Mouse (Mus musculus) ES-E14 (cell line): ENCODE measurements at regions not wholly inside any gene's neighbourhood (a gene's known extent, or its start where the extent isn't known, plus 50 kb on each side); places are given as distances from the start of the nearest gene placed in this dataset.

Experiments
- DNase-seq: peaks from one replicate; pipeline ENCODE4 v3.0.0-alpha.2; 2013; ENCODE audit warnings: low read depth, low spot score
- H3K27ac ChIP-seq: 2 replicates; pipeline ENCODE4 v1.5.1; 2012; ENCODE audit warnings: low read depth, mild to moderate bottlenecking, low read length, moderate library complexity, mixed read lengths; ENCODE audit not compliant: poor library complexity, insufficient read depth, severe bottlenecking
- H3K36me3 ChIP-seq: 2 replicates; pipeline ENCODE4 v1.6.1; 2012; ENCODE audit warnings: mild to moderate bottlenecking, low read length, moderate library complexity, mixed read lengths; ENCODE audit not compliant: control insufficient read depth, poor library complexity, insufficient read depth, severe bottlenecking
- H3K4me1 ChIP-seq, 2 experiments: fragments of 150-350 bp in 1 of 2; sonication (generic) in 1 of 2; 2 replicates each; pipeline ENCODE4 v1.6.1; 2012; ENCODE audit warnings: low read length in 2 of 2, mild to moderate bottlenecking in 1 of 2, mixed read lengths in 1 of 2; ENCODE audit not compliant: control insufficient read depth in 2 of 2, insufficient read depth in 2 of 2, poor library complexity in 1 of 2
- H3K4me3 ChIP-seq, 2 experiments: fragments of 150-350 bp in 1 of 2; sonication (generic) in 1 of 2; 2 replicates each; pipeline ENCODE4 v1.5.1; 2012; ENCODE audit warnings: low read length in 2 of 2, low read depth in 1 of 2, mild to moderate bottlenecking in 1 of 2, mixed read lengths in 1 of 2; ENCODE audit not compliant: insufficient read depth in 1 of 2, poor library complexity in 1 of 2, severe bottlenecking in 1 of 2
- H3K9ac ChIP-seq: 2 replicates; pipeline ENCODE4 v1.6.1; 2012; ENCODE audit warnings: low read depth, mild to moderate bottlenecking, low read length, mixed read lengths; ENCODE audit not compliant: poor library complexity, insufficient read depth, severe bottlenecking
- H3K9me3 ChIP-seq: fragments of 150-350 bp; sonication (generic); 2 replicates; pipeline ENCODE4 v1.6.1; 2012; ENCODE audit warnings: low read depth, mild to moderate bottlenecking, low read length; ENCODE audit not compliant: control insufficient read depth, insufficient read depth
- CHD2 ChIP-seq: IDR thresholded peaks from 2 replicates; pipeline ENCODE4 v1.6.1; 2014; ENCODE audit warnings: mild to moderate bottlenecking, low read depth, low read length, inconsistent platforms
- HCFC1 ChIP-seq: IDR thresholded peaks from 2 replicates; pipeline ENCODE4 v1.6.1; 2012; ENCODE audit warnings: low read length, inconsistent platforms, borderline replicate concordance; ENCODE audit not compliant: insufficient read depth
- MAFK ChIP-seq: IDR thresholded peaks from 2 replicates; pipeline ENCODE4 v1.6.1; 2014; ENCODE audit warnings: mild to moderate bottlenecking, low read depth, low read length, inconsistent platforms; ENCODE audit not compliant: insufficient read depth
- ZC3H11A ChIP-seq: IDR thresholded peaks from 2 replicates; pipeline ENCODE4 v1.6.1; 2012; ENCODE audit warnings: low read depth, mild to moderate bottlenecking, inconsistent platforms, low read length, borderline replicate concordance
- ZNF384 ChIP-seq: IDR thresholded peaks from 2 replicates; pipeline ENCODE4 v1.6.1; 2012; ENCODE audit warnings: low read depth, low read length, inconsistent platforms
- in situ Hi-C, 2 experiments: fragments of 600-800 bp; cut with MboI; formaldehyde crosslinking; loops; one replicate each; pipeline ENCODE4 v1.15.1; 2025; ENCODE audit warnings: low sequenced_read_pairs in 2 of 2, inconsistent platforms in 1 of 2; ENCODE audit not compliant: unreplicated experiment in 2 of 2

- Histone ChIP-seq H3K36me3 (no peaks in the 10 kb centered on the region), H3K9ac (no peak overlapping the region), H3K9me3 (no peaks in the 10 kb centered on the region), H3K27ac (no peak overlapping the region), H3K4me1 (no peaks in the 10 kb centered on the region), H3K4me3 (no peak overlapping the region)
- TF ChIP-seq MAFK (no peak), CHD2 (no peak)
- in situ Hi-C loops = no loop called here
- DNase-seq = no peak
Observed at GRCm38 (mm10) chr2:81407372-81407771, 645.6 kb upstream of the Zfp804a start.

- no peaks in the 10 kb centered on the region for H3K9me3 ChIP-seq
- no peaks in the 10 kb centered on the region for H3K4me1 ChIP-seq
- TF ChIP-seq HCFC1 (no peak), ZC3H11A (no peak), CHD2 (no peak), ZNF384 (no peak), MAFK (no peak)
- no peaks in the 10 kb centered on the region for H3K36me3 ChIP-seq
- no peak for DNase-seq
- no peak overlapping the region for H3K27ac ChIP-seq
- no peak overlapping the region for H3K9ac ChIP-seq
- no peak overlapping the region for H3K4me3 ChIP-seq
- in situ Hi-C loops = no loop called here
Observed at GRCm38 (mm10) chr2:81411751-81412150, 641.3 kb upstream of the Zfp804a start.

- H3K4me1 ChIP-seq = no peaks in the 10 kb centered on the region
- no peak overlapping the region for H3K4me3 ChIP-seq
- H3K27ac ChIP-seq = no peak overlapping the region
- TF ChIP-seq ZNF384 (no peak), HCFC1 (no peak), ZC3H11A (no peak)
- no peak overlapping the region for H3K9ac ChIP-seq
- in situ Hi-C loops = no loop called here
- DNase-seq = no peak
- H3K36me3 ChIP-seq = no peaks in the 10 kb centered on the region
- no peaks in the 10 kb centered on the region for H3K9me3 ChIP-seq
Observed at GRCm38 (mm10) chr2:81431411-81431810, 621.6 kb upstream of the Zfp804a start.

- no peaks in the 10 kb centered on the region for H3K9me3 ChIP-seq
- H3K9ac ChIP-seq = no peak overlapping the region
- H3K36me3 ChIP-seq = no peaks in the 10 kb centered on the region
- H3K27ac ChIP-seq = no peak overlapping the region
- no peak for DNase-seq
- H3K4me1 ChIP-seq = no peaks in the 10 kb centered on the region
- TF ChIP-seq MAFK = no peak
- TF ChIP-seq ZNF384 = no peak
- TF ChIP-seq HCFC1 = no peak
- TF ChIP-seq ZC3H11A = no peak
- TF ChIP-seq CHD2 = no peak
- H3K4me3 ChIP-seq = no peak overlapping the region
- in situ Hi-C loops = no loop called here
Observed at GRCm38 (mm10) chr2:81439082-81439481, 613.9 kb upstream of the Zfp804a start.

GRCm38 (mm10) chr2:81440929-81441328 lies 612.1 kb upstream of the Zfp804a start:
- no peaks in the 10 kb centered on the region for H3K9me3 ChIP-seq
- H3K9ac ChIP-seq = no peak overlapping the region
- no peak for DNase-seq
- H3K4me1 ChIP-seq = no peaks in the 10 kb centered on the region
- no peak overlapping the region for H3K27ac ChIP-seq
- in situ Hi-C loops = no loop called here
- TF ChIP-seq CHD2 (no peak), ZNF384 (no peak), HCFC1 (no peak), ZC3H11A (no peak), MAFK (no peak)
- no peaks in the 10 kb centered on the region for H3K36me3 ChIP-seq
- H3K4me3 ChIP-seq = no peak overlapping the region
